16 mouse cellular contexts compared by ENCODE assay signal in genomic region chr19:19135838-19136237, GRCm38 (mm10). TPM values are rescaled to one million over a fixed set of nuclear protein-coding genes. Genes with fewer than 3 reads are reported as not detected.
"Had no signal": no experiment of that assay in that cellular context is flagged by ENCODE, and none has a peak within 500 bp of the region (broad histone marks: within the 10 kb centered on the region; RNA-seq: fewer than 3 reads in every experiment).

No protein-coding gene starts in this region.

- H3K9me3 ChIP-seq: neural tube, embryonic 15.5 days; stomach, embryonic 15.5 days had no signal

- H3K36me3 ChIP-seq: neural tube, embryonic 15.5 days; stomach, embryonic 15.5 days had no signal

- H3K4me1 ChIP-seq: neural tube, embryonic 15.5 days; stomach, embryonic 15.5 days had no signal

- H3K4me2 ChIP-seq: neural tube, embryonic 15.5 days; stomach, embryonic 15.5 days had no signal

- H3K27me3 ChIP-seq: neural tube, embryonic 15.5 days; stomach, embryonic 15.5 days had no signal

- H3K4me3 ChIP-seq: neural tube, embryonic 15.5 days; stomach, embryonic 15.5 days had no signal

- H3K9ac ChIP-seq: neural tube, embryonic 15.5 days; stomach, embryonic 15.5 days had no signal

- DNase-seq: retina, postnatal 1 day; right cerebral cortex, adult 18-20 months; right cerebral cortex, postnatal 14 days; right cerebral cortex, postnatal 25 days; right cerebral cortex, postnatal 4 days; spleen, adult 18-20 months; thymus, adult 18-20 months; thymus, adult 2 months; thymus, postnatal 14 days; thymus, postnatal 25 days; thymus, postnatal 36 days; thymus, postnatal 4 days had no signal

- H3K27ac ChIP-seq: neural tube, embryonic 15.5 days; stomach, embryonic 15.5 days; stomach, postnatal 0 days had no signal

RNA-seq across cellular contexts. Expression of gene Rorb, which starts 24.8 kb away (rescaled TPM):
- polyA plus RNA-seq: spleen, adult 2 months had no signal
